Mouse (Mus musculus) neural tube, embryonic 10.5 days (tissue): Measurements from ENCODE around the gene Alkbh7.

Source experiments
- DNase-seq: peaks from one replicate; pipeline ENCODE4 v3.0.0-alpha.2; 2017; ENCODE audit warnings: low spot score; ENCODE audit errors: extremely low spot score

Gene Alkbh7

DNA sequence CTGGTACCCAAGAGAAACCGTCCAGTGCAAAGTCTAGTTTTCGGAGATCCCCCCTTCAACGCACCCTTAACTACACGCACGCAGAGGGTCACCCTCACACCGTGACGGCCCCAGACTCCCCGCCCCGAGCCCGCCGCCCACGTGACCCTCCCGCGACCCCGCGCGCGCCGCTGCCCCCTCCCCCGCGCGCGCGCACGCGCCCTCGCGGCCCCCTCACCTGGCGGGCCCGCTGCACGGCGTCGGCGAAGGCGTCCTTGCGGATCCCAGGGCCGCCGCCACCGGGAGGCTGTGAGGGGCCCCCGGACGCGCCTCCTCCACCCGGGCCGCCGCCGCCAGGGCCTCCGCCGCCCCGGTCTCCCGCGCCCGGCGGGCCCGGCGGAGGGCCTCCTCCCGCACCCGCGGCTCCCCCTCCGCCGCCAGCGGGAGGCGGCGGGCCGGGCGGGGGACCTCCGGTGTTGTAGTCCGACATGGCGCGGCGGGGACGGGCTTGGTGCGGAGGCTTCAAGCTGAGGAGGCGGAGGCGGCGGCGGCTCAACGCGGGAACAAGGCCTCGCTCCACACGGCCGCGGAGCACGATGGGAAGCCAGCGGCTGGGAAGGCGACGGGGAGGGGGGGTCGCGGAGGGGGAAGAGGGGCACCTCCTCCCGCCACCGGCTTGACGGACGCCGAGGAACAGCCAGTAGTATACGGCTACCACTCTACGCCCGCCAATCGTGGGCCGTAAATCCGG, 34.0 kb downstream of the Alkbh7 start, which contains the start of gene Khsrp:
Khsrp (minus strand) TSS at position 592 of the 730 bp plus-strand sequence.
- DNase-seq, result peak; percentile 66

GRCm38 (mm10) chr17:57031661-57032420, 34.7 kb downstream of the Alkbh7 start:
- DNase-seq, result peak; percentile 96

DNA sequence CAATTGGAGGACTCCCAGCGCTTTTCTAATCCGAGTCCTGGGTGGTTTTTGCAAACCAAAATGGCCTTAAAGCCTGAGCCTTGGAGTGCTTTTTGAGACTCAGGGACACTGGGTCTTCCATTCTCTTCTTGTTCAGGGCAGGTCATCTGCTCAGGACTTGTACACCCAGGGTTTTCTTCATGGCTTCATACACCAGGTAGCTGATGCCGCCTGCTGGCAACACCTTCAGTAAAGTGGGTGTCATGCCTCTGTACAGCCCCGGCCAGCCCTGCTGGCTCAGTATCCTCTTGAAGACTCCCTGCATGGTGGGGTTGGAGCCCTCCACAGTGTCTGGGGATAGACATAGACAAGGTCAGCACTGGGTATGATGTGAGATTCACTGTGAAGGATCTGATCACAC, 35.7 kb downstream of the Alkbh7 start:
- no peak for DNase-seq

DNA sequence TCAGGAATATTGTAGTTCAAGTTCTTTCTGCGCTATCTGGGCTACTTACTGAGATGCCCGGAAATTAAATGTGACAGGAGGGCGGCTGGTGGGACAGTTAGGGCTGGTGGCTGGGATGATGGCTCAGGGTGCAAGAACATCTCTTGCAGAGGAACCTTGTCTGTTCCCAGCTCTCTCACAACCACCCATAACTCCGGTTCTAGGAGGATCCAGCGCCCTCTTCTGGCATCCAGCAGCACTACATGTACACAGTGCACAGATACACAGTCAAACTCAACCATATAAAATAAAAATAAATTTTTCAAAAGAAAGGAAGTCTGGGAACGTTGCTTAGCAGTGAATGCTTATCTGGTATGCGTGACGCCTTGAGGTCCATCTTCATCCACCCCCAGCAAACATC, 41.8 kb downstream of the Alkbh7 start:
- no peak for DNase-seq

- DNase-seq, result no peak
Observed at GRCm38 (mm10) chr17:57041554-57041953, 44.4 kb downstream of the Alkbh7 start, which contains the start of gene Slc25a41. TSS of gene Slc25a41 (minus strand) at chr17:57041654.

DNA sequence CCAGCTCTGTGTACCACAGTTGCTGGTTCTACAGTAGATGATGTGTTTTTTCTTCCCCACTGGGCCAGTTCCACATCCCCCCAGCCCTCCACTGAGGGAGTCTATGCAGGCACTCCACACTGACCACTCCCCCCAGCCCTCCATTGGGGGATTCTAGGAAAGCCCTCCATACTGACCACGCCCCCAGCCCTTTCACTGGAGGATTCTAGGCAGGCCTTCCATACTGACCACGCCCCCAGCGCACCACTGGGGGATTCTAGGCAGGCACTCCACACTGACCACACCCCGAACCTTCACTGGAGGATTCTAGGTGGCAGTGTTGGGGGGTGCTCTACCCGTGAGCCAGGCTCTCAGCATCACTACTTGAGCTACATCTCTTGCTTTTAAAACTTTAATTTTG, 50.3 kb downstream of the Alkbh7 start:
- DNase-seq, result no peak

DNA sequence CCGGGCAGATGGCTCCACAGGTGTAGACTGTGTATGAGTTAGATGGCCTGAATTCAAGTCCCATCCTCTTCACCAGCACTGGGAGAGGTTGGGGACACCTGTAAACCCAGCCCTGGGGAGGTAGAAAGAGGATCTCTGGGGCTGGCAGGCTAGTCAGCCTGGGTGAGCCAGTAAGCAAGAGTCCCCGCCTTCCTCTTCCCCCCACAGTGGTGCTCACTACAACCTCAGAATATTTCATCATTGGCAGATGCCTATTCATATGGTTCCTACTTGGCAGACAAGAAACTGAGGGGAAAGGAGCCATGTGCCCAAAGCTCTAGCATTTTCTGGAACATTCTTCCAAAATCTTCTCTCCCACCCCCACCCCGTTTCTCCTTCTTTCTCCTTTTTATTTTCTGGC, 51.7 kb downstream of the Alkbh7 start:
- DNase-seq, result no peak
